Mouse (Mus musculus) large intestine, adult 2 months (tissue): ENCODE measurements at regions not wholly inside any gene's neighbourhood (a gene's known extent, or its start where the extent isn't known, plus 50 kb on each side); places are given as distances from the start of the nearest gene placed in this dataset.

ENCODE experiments used
- DNase-seq: peaks from one replicate; pipeline ENCODE4 v3.0.0-alpha.2; 2012; ENCODE audit warnings: low read depth, low spot score
- WGBS: fragments of 180-500 bp; shearing (Covaris S2); methylation state at CpG from one replicate; pipeline ENCODE4 v1.1.7; 2018; 5-methylcytosine and 5-hydroxymethylcytosine counted together

GRCm38 (mm10) chr2:167849999-167850552, 81.8 kb upstream of the Ptpn1 start:
- 79% methylated on average over 10 of the region's 10 CpGs for WGBS
- DNase-seq: no peak

- WGBS: 86% methylated on average over 7 of the region's 7 CpGs
- DNase-seq: no peak
Observed at GRCm38 (mm10) chr2:167848468-167849440, 83.1 kb upstream of the Ptpn1 start.

GRCm38 (mm10) chr2:167847281-167848077, 84.4 kb upstream of the Ptpn1 start:
- DNase-seq: no peak
- 87% methylated on average over 12 of the region's 12 CpGs for WGBS

GRCm38 (mm10) chr2:167845370-167845769, 86.5 kb upstream of the Ptpn1 start:
- DNase-seq: no peak
- 96% methylated on average over 5 of the region's 5 CpGs for WGBS

GRCm38 (mm10) chr2:167844556-167844955, 87.3 kb upstream of the Ptpn1 start:
- WGBS: 66% methylated on average over 7 of the region's 7 CpGs
- no peak for DNase-seq

- no peak for DNase-seq
- WGBS: 45% methylated on average over 5 of the region's 5 CpGs
Observed at GRCm38 (mm10) chr2:167843921-167844320, 87.9 kb upstream of the Ptpn1 start.

GRCm38 (mm10) chr2:167842993-167843392, 88.9 kb upstream of the Ptpn1 start:
- WGBS: 83% methylated on average over 2 of the region's 2 CpGs
- no peak for DNase-seq

- DNase-seq: no peak
- WGBS: 100% methylated on average over 1 of the region's 1 CpGs
Observed at GRCm38 (mm10) chr2:167842473-167842872, 89.4 kb upstream of the Ptpn1 start.

- 54% methylated on average over 22 of the region's 22 CpGs for WGBS
- no peak for DNase-seq
Observed at GRCm38 (mm10) chr2:167841339-167842240, 90.3 kb upstream of the Ptpn1 start.

GRCm38 (mm10) chr2:167840344-167840743, 91.5 kb upstream of the Ptpn1 start:
- DNase-seq: no peak

GRCm38 (mm10) chr2:167839324-167839981, 92.4 kb upstream of the Ptpn1 start:
- no peak for DNase-seq
- WGBS: 23% methylated on average over 13 of the region's 13 CpGs

More at GRCm38 (mm10) chr2:167840344-167840743, 91.5 kb upstream of the Ptpn1 start:
- 88% methylated on average over 9 of the region's 9 CpGs for WGBS

GRCm38 (mm10) chr2:167837596-167837995, 94.3 kb upstream of the Ptpn1 start:
- 36% methylated on average over 4 of the region's 4 CpGs for WGBS
- DNase-seq: no peak

GRCm38 (mm10) chr2:167836611-167837010, 95.2 kb upstream of the Ptpn1 start:
- WGBS: 67% methylated on average over 7 of the region's 7 CpGs
- DNase-seq: no peak

- WGBS: 32% methylated on average over 8 of the region's 8 CpGs
- no peak for DNase-seq
Observed at GRCm38 (mm10) chr2:167834605-167835004, 97.3 kb upstream of the Ptpn1 start.

GRCm38 (mm10) chr2:167833290-167833953, 98.4 kb upstream of the Ptpn1 start:
- 8% methylated on average over 20 of the region's 20 CpGs for WGBS
- DNase-seq: no peak

GRCm38 (mm10) chr2:167831076-167832039, 100.5 kb upstream of the Ptpn1 start:
- WGBS: 67% methylated on average over 26 of the region's 26 CpGs
- no peak for DNase-seq

- DNase-seq: no peak
- WGBS: 31% methylated on average over 5 of the region's 5 CpGs
Observed at GRCm38 (mm10) chr2:167828258-167828657, 103.6 kb upstream of the Ptpn1 start.
